In genomic region chr1:72225054-72225718, GRCm38 (mm10) we compare ENCODE assay signal across 8 mouse cellular contexts. TPM values are rescaled to one million over a fixed set of nuclear protein-coding genes. Genes with fewer than 3 reads are reported as not detected.
DNase-seq lines count a peak whose midpoint lies in the region; ATAC-seq lines count a peak whose summit lies in the region.

No protein-coding gene starts in this region.

- H3K36me3 ChIP-seq in heart, embryonic 12.5 days, result no peaks in the 10 kb centered on the region
- no peaks in the 10 kb centered on the region for H3K36me3 ChIP-seq in forebrain, embryonic 13.5 days (ENCODE audit: poor library complexity, severe bottlenecking)
- no peaks in the 10 kb centered on the region for H3K36me3 ChIP-seq in liver, embryonic 15.5 days (replicated peaks)

- H3K4me2 ChIP-seq in heart, embryonic 12.5 days, result peak overlapping the region; percentile 77
- peak overlapping the region; percentile 65 for H3K4me2 ChIP-seq in forebrain, embryonic 13.5 days
- peak overlapping the region; percentile 73 for H3K4me2 ChIP-seq in liver, embryonic 15.5 days

- no peaks in the 10 kb centered on the region for H3K4me1 ChIP-seq in heart, embryonic 12.5 days (replicated peaks)
- H3K4me1 ChIP-seq in forebrain, embryonic 13.5 days, result peaks cover 3% of the 10 kb centered on the region; the same call in 1 of the 2 replicates
- peaks cover 3% of the 10 kb centered on the region for H3K4me1 ChIP-seq in liver, embryonic 15.5 days (replicated peaks)

- H3K27me3 ChIP-seq in heart, embryonic 12.5 days (replicated peaks), result peaks cover 28% of the 10 kb centered on the region
- H3K27me3 ChIP-seq in forebrain, embryonic 13.5 days, result peaks cover 28% of the 10 kb centered on the region
- peaks cover 45% of the 10 kb centered on the region for H3K27me3 ChIP-seq in liver, embryonic 15.5 days

- DNase-seq in heart, postnatal 25 days (ENCODE audit: low spot score), result no peak
- peak; percentile 53 for DNase-seq in ES-CJ7 (ENCODE audit: low read depth, low spot score)
- DNase-seq in right cerebral cortex, postnatal 36 days (ENCODE audit: low spot score in 2 of 2), result no peak
- DNase-seq in left cerebral cortex, adult 8-10 months (ENCODE audit: low spot score in 2 of 2), result no peak
- DNase-seq in right cerebral cortex, postnatal 4 days, result no peak

- intact Hi-C loops in heart, postnatal 25 days (cut with DNase I), result no loop called here

- H3K9ac ChIP-seq in heart, embryonic 12.5 days, result peak overlapping the region; percentile 61
- H3K9ac ChIP-seq in forebrain, embryonic 13.5 days, result peak overlapping the region; percentile 53
- no peak overlapping the region for H3K9ac ChIP-seq in liver, embryonic 15.5 days

- WGBS in heart, embryonic 12.5 days, result 8% methylated on average over 13 of the region's 13 CpGs
- 8% methylated on average over 13 of the region's 13 CpGs for WGBS in forebrain, embryonic 13.5 days
- 13% methylated on average over 13 of the region's 13 CpGs for WGBS in liver, embryonic 15.5 days (ENCODE audit: insufficient replicate concordance)

- H3K4me3 ChIP-seq in heart, embryonic 12.5 days, result peak overlapping the region; percentile 53
- peak overlapping the region; percentile 44 for H3K4me3 ChIP-seq in forebrain, embryonic 13.5 days
- peak overlapping the region; percentile 55 for H3K4me3 ChIP-seq in liver, embryonic 15.5 days (replicated peaks)

- ATAC-seq in heart, embryonic 12.5 days (ENCODE audit: insufficient number of reproducible peaks, low FRiP score), result no peak
- no peak for ATAC-seq in forebrain, embryonic 13.5 days
- ATAC-seq in liver, embryonic 15.5 days (ENCODE audit: insufficient read depth), result no peak

- no peak overlapping the region for H3K27ac ChIP-seq in heart, embryonic 12.5 days (ENCODE audit: poor library complexity, severe bottlenecking)
- no peak overlapping the region for H3K27ac ChIP-seq in forebrain, embryonic 13.5 days
- H3K27ac ChIP-seq in liver, embryonic 15.5 days (replicated peaks), result no peak overlapping the region

- no peaks in the 10 kb centered on the region for H3K9me3 ChIP-seq in heart, embryonic 12.5 days (replicated peaks)
- H3K9me3 ChIP-seq in forebrain, embryonic 13.5 days (replicated peaks), result no peaks in the 10 kb centered on the region
- H3K9me3 ChIP-seq in liver, embryonic 15.5 days (replicated peaks), result no peaks in the 10 kb centered on the region

RNA-seq across cellular contexts. Expression of gene Mreg, which starts 13.1 kb away (rescaled TPM):
- polyA plus RNA-seq in heart, embryonic 12.5 days (2016; fragmentation: Nextera tagmentation; extraction: Ambion mirVana), result 5.1 and 5.8 TPM in 2 replicates
- 10 to 100 TPM; 25.0 to 30.7 TPM for total RNA-seq in heart, postnatal 25 days (2021)
- polyA plus RNA-seq in forebrain, embryonic 13.5 days (2015; fragmentation: Nextera tagmentation; extraction: Ambion mirVana), result 1.3 and 1.5 TPM in 2 replicates
- 7.6 and 8.1 TPM in 2 replicates for polyA plus RNA-seq in liver, embryonic 15.5 days (2015; fragmentation: Nextera tagmentation; extraction: Ambion mirVana)
- 1 to 10 TPM; 4.6 to 6.9 (median 6.0) TPM for total RNA-seq in left cerebral cortex, adult 8-10 months (2022)

RNA-seq across cellular contexts. Expression of gene Pecr, which starts 58.9 kb away (rescaled TPM):
- polyA plus RNA-seq in heart, embryonic 12.5 days (2016; fragmentation: Nextera tagmentation; extraction: Ambion mirVana), result 16.9 and 18.7 TPM in 2 replicates
- total RNA-seq in heart, postnatal 25 days (2021), result 10 to 100 TPM; 11.1 to 11.2 TPM
- 12.6 and 13.4 TPM in 2 replicates for polyA plus RNA-seq in forebrain, embryonic 13.5 days (2015; fragmentation: Nextera tagmentation; extraction: Ambion mirVana)
- 66.1 and 71.5 TPM in 2 replicates for polyA plus RNA-seq in liver, embryonic 15.5 days (2015; fragmentation: Nextera tagmentation; extraction: Ambion mirVana)
- total RNA-seq in left cerebral cortex, adult 8-10 months (2022), result 1 to 10 TPM; 6.0 to 9.5 (median 6.2) TPM

RNA-seq across cellular contexts. Expression of gene Tmem169, which starts 59.0 kb away (rescaled TPM):
- polyA plus RNA-seq in heart, embryonic 12.5 days (2016; fragmentation: Nextera tagmentation; extraction: Ambion mirVana), result 0.22 and 0.29 TPM in 2 replicates
- not detected for total RNA-seq in heart, postnatal 25 days (2021)
- polyA plus RNA-seq in forebrain, embryonic 13.5 days (2015; fragmentation: Nextera tagmentation; extraction: Ambion mirVana), result 25.8 and 28.1 TPM in 2 replicates
- 0.79 and 0.96 TPM in 2 replicates for polyA plus RNA-seq in liver, embryonic 15.5 days (2015; fragmentation: Nextera tagmentation; extraction: Ambion mirVana)
- 10 to 100 TPM; 13.4 to 16.3 (median 14.8) TPM for total RNA-seq in left cerebral cortex, adult 8-10 months (2022)

Comparison
In these comparisons a context has a peak if more than half of its experiments do, and no peak if none do; other contexts are left out.
1. RNA of gene Tmem169, which starts 59.0 kb away (polyA plus RNA-seq): 25.8 to 28.1 TPM in forebrain, embryonic 13.5 days; 0.79 to 0.96 TPM in liver, embryonic 15.5 days and 0.22 to 0.29 TPM in heart, embryonic 12.5 days; every median in the first group is over 10 times any median in the second.
2. Peak in every context shown above with its lines, with median percentiles within 50 percentile points of each other: H3K4me2 ChIP-seq and H3K4me3 ChIP-seq.